Mouse (Mus musculus) limb, embryonic 10.5 days (tissue): ENCODE data around the gene Trim17. TPM values are rescaled to one million over a fixed set of nuclear protein-coding genes. Genes with fewer than 3 reads are reported as not detected.

ENCODE experiments used
- microRNA-seq: library from miRNA; unstranded; fragments of <30 nt; microRNA quantifications from one replicate; pipeline ENCODE4, GENCODE M21; 2017
- polyA plus RNA-seq: library from polyadenylated mRNA; unstranded; fragments of >200 nt; fragmentation: Nextera tagmentation; extraction: Ambion mirVana; gene quantifications from 2 replicates; pipeline ENCODE4 v1.2.1, GENCODE M21; 2016

The Trim17 gene
- polyA plus RNA-seq, 1 experiment from 2014 or later: 0.35 TPM

Small RNA genes lying within 50 kb of the gene (microRNA-seq; reads per million reads assigned to microRNA genes)
- not detected for gene Gm44313

Other genes starting within 250 kb of the Trim17 start
- gene Olfr318, start 230.7 kb upstream of the Trim17 start, polyA plus RNA-seq: not detected in 2 replicates
- gene Olfr317, start 215.5 kb upstream of the Trim17 start, polyA plus RNA-seq: not detected in 2 replicates
- not detected in 2 replicates for gene Olfr316, start 202.0 kb upstream of the Trim17 start, polyA plus RNA-seq
- gene Olfr315, start 181.5 kb upstream of the Trim17 start, polyA plus RNA-seq: not detected in 2 replicates
- gene Olfr314, start 171.7 kb upstream of the Trim17 start, polyA plus RNA-seq: not detected in 2 replicates
- gene Fam183b, start 152.7 kb upstream of the Trim17 start, polyA plus RNA-seq: not detected in 2 replicates
- not detected in 2 replicates for gene Olfr313, start 139.7 kb upstream of the Trim17 start, polyA plus RNA-seq
- not detected in 2 replicates for gene Olfr312, start 125.4 kb upstream of the Trim17 start, polyA plus RNA-seq
- not detected in 2 replicates for gene Olfr311, start 115.4 kb upstream of the Trim17 start, polyA plus RNA-seq
- 7.8 and 11.0 TPM in 2 replicates for gene Gm12258, start 107.5 kb upstream of the Trim17 start, polyA plus RNA-seq
- 8.6 and 10.9 TPM in 2 replicates for gene 2810021J22Rik, start 87.5 kb upstream of the Trim17 start, polyA plus RNA-seq
- 5.7 and 6.9 TPM in 2 replicates for gene Zfp39, start 50.5 kb upstream of the Trim17 start, polyA plus RNA-seq
- 0.05 TPM in 1 of 2 replicates, not detected in the other for gene Btnl10, start 36.8 kb upstream of the Trim17 start, polyA plus RNA-seq
- gene Rnf187, start 15.8 kb upstream of the Trim17 start, polyA plus RNA-seq: 222 and 238 TPM in 2 replicates
- gene Hist3h2ba, start 5.8 kb upstream of the Trim17 start, polyA plus RNA-seq: 3.2 and 4.5 TPM in 2 replicates
- 8.4 and 11.3 TPM in 2 replicates for gene Hist3h2a, start within 50 bp of the Trim17 start, polyA plus RNA-seq
- gene Trim11, start 23.4 kb downstream of the Trim17 start, polyA plus RNA-seq: 17.8 and 20.7 TPM in 2 replicates
- 0.11 and 0.13 TPM in 2 replicates for gene Obscn, start 181.7 kb downstream of the Trim17 start, polyA plus RNA-seq
- gene Iba57, start 209.1 kb downstream of the Trim17 start, polyA plus RNA-seq: 3.3 and 4.5 TPM in 2 replicates
- 0.23 TPM in 1 of 2 replicates, not detected in the other for gene Gjc2, start 228.5 kb downstream of the Trim17 start, polyA plus RNA-seq
- 145 and 155 TPM in 2 replicates for gene Guk1, start 237.5 kb downstream of the Trim17 start, polyA plus RNA-seq
- 123 and 131 TPM in 2 replicates for gene Mrpl55, start 247.8 kb downstream of the Trim17 start, polyA plus RNA-seq